Mouse (Mus musculus) embryonic facial prominence, embryonic 14.5 days (tissue): ENCODE results near the gene Wdr18. TPM values are rescaled to one million over a fixed set of nuclear protein-coding genes. Genes with fewer than 3 reads are reported as not detected.

Experiments
- ATAC-seq: fragments of 200-750 bp; cut with Nextera tagmentation; 2 replicates; pipeline ENCODE4 v1.8.0; 2017; ENCODE audit warnings: low read depth, moderate number of reproducible peaks, moderate TSS enrichment
- DNase-seq: peaks from one replicate; pipeline ENCODE4 v3.0.0-alpha.2; 2015; ENCODE audit warnings: low spot score
- H3K27ac ChIP-seq: fragments of 300-500 bp; sonication (generic); replicated peaks from 2 replicates; pipeline ENCODE4 v1.5.1; 2014; ENCODE audit warnings: low read depth, mild to moderate bottlenecking, low read length, moderate library complexity
- H3K27me3 ChIP-seq: fragments of 300-500 bp; sonication (generic); replicated peaks from 2 replicates; pipeline ENCODE4 v1.6.1; 2014; ENCODE audit warnings: low read length; ENCODE audit not compliant: control insufficient read depth, insufficient read depth
- H3K36me3 ChIP-seq: fragments of 300-500 bp; sonication (generic); 2 replicates; pipeline ENCODE4 v1.6.1; 2014; ENCODE audit warnings: low read length, mixed read lengths; ENCODE audit not compliant: control insufficient read depth, insufficient read depth
- H3K4me1 ChIP-seq: fragments of 300-500 bp; sonication (generic); 2 replicates; pipeline ENCODE4 v1.6.1; 2014; ENCODE audit warnings: antibody characterized with exemption, low read length; ENCODE audit not compliant: control insufficient read depth, insufficient read depth
- H3K4me2 ChIP-seq: fragments of 300-500 bp; sonication (generic); 2 replicates; pipeline ENCODE4 v1.6.1; 2014; ENCODE audit warnings: low read depth, mild to moderate bottlenecking, low read length, moderate library complexity, mixed read lengths
- H3K4me3 ChIP-seq: fragments of 300-500 bp; sonication (generic); 2 replicates; pipeline ENCODE4 v1.5.1; 2014; ENCODE audit warnings: low read depth, mild to moderate bottlenecking, low read length
- H3K9ac ChIP-seq: fragments of 300-500 bp; sonication (generic); 2 replicates; pipeline ENCODE4 v1.6.1; 2014; ENCODE audit warnings: low read depth, mild to moderate bottlenecking, low read length, moderate library complexity, mixed read lengths
- H3K9me3 ChIP-seq: fragments of 300-500 bp; sonication (generic); 2 replicates; pipeline ENCODE4 v1.6.1; 2016; ENCODE audit warnings: low read length; ENCODE audit not compliant: control insufficient read depth
- WGBS: fragments of 180-500 bp; shearing (Covaris S2); extraction: QIAGEN DNeasy Blood & Tissue Kit; methylation state at CpG from one replicate; pipeline ENCODE4 v1.1.7; 2014; 5-methylcytosine and 5-hydroxymethylcytosine counted together
- polyA plus RNA-seq: library from polyadenylated mRNA; unstranded; fragments of >200 nt; fragmentation: Nextera tagmentation; extraction: Ambion mirVana; gene quantifications from 2 replicates; pipeline ENCODE4 v1.2.1, GENCODE M21; 2014

Gene Wdr18
- polyA plus RNA-seq, 1 experiment from 2014 or later: 97.4 TPM

- no peak for DNase-seq
- Histone ChIP-seq H3K4me3 (peak overlapping the region; percentile 82), H3K4me2 (peak overlapping the region; percentile 97), H3K27ac (no peak overlapping the region), H3K9me3 (no peaks in the 10 kb centered on the region), H3K9ac (peak overlapping the region; percentile 97), H3K27me3 (peaks cover 53% of the 10 kb centered on the region), H3K4me1 (peaks cover 21% of the 10 kb centered on the region), H3K36me3 (peaks cover under 1% of the 10 kb centered on the region; the same call in 1 of the 2 replicates)
- WGBS: 68% methylated on average over 5 of the region's 5 CpGs
- ATAC-seq: no peak
These were observed 42.3 kb upstream of the Wdr18 start for GRCm38 (mm10) chr10:79917532-79918100.

- H3K27me3 ChIP-seq: peaks cover 60% of the 10 kb centered on the region
- no peak overlapping the region for H3K27ac ChIP-seq
- 6% methylated on average over 32 of the region's 35 CpGs for WGBS
- no peaks in the 10 kb centered on the region for H3K9me3 ChIP-seq
- H3K9ac ChIP-seq: peak overlapping the region; percentile 45; the same call in 1 of the 2 replicates
- DNase-seq: no peak
- H3K4me3 ChIP-seq: peak overlapping the region; percentile 18
- ATAC-seq: no peak
- H3K36me3 ChIP-seq: no peaks in the 10 kb centered on the region
- peak overlapping the region; percentile 40 for H3K4me2 ChIP-seq
- H3K4me1 ChIP-seq: peaks cover 21% of the 10 kb centered on the region
These were observed 41.5 kb upstream of the Wdr18 start for GRCm38 (mm10) chr10:79918231-79919078.

GRCm38 (mm10) chr10:79919251-79919849 lies 40.6 kb upstream of the Wdr18 start:
- ATAC-seq (no peak), DNase-seq (no peak)
- peak overlapping the region; percentile 17; the same call in 1 of the 2 replicates for H3K4me3 ChIP-seq
- peak overlapping the region; percentile 37; the same call in 1 of the 2 replicates for H3K9ac ChIP-seq
- peaks cover 60% of the 10 kb centered on the region for H3K27me3 ChIP-seq
- no peaks in the 10 kb centered on the region for H3K36me3 ChIP-seq
- 7% methylated on average over 18 of the region's 21 CpGs for WGBS
- no peaks in the 10 kb centered on the region for H3K9me3 ChIP-seq
- H3K4me2 ChIP-seq: peak overlapping the region; percentile 34
- H3K27ac ChIP-seq: no peak overlapping the region
- H3K4me1 ChIP-seq: peaks cover 21% of the 10 kb centered on the region

- H3K27ac ChIP-seq: no peak overlapping the region
- H3K9ac ChIP-seq: no peak overlapping the region
- peak overlapping the region; percentile 32 for H3K4me3 ChIP-seq
- peaks cover 60% of the 10 kb centered on the region for H3K27me3 ChIP-seq
- H3K4me2 ChIP-seq: no peak overlapping the region
- 22% methylated on average over 25 of the region's 26 CpGs for WGBS
- no peak for DNase-seq
- H3K36me3 ChIP-seq: no peaks in the 10 kb centered on the region
- no peaks in the 10 kb centered on the region for H3K9me3 ChIP-seq
- H3K4me1 ChIP-seq: peaks cover 21% of the 10 kb centered on the region
- no peak for ATAC-seq
These were observed 39.7 kb upstream of the Wdr18 start for GRCm38 (mm10) chr10:79920056-79920890.

- 6% methylated on average over 14 of the region's 41 CpGs for WGBS
- no peak for ATAC-seq
- no peak for DNase-seq
- no peaks in the 10 kb centered on the region for H3K9me3 ChIP-seq
- peaks cover 18% of the 10 kb centered on the region for H3K4me1 ChIP-seq
- H3K27ac ChIP-seq: no peak within 1 kb of the TSS
- peak within 1 kb of the TSS; percentile 49 for H3K4me2 ChIP-seq
- no peaks in the 10 kb centered on the region for H3K36me3 ChIP-seq
- peaks cover 60% of the 10 kb centered on the region for H3K27me3 ChIP-seq
- H3K4me3 ChIP-seq: peak within 1 kb of the TSS; percentile 32
- no peak within 1 kb of the TSS; the same call in 1 of the 2 replicates for H3K9ac ChIP-seq
These were observed 38.9 kb upstream of the Wdr18 start, which contains the start of gene R3hdm4 for GRCm38 (mm10) chr10:79920958-79921535. Gene R3hdm4, minus strand, starts transcription at chr10:79921208.

- H3K4me2 ChIP-seq: peak overlapping the region; percentile 49
- H3K4me3 ChIP-seq: peak overlapping the region; percentile 32
- H3K36me3 ChIP-seq: no peaks in the 10 kb centered on the region
- H3K27me3 ChIP-seq: peaks cover 60% of the 10 kb centered on the region
- no peak overlapping the region for H3K27ac ChIP-seq
- no peaks in the 10 kb centered on the region for H3K9me3 ChIP-seq
- ATAC-seq (no peak), DNase-seq (peak; percentile 27)
- H3K4me1 ChIP-seq: peaks cover 18% of the 10 kb centered on the region
- 1% methylated on average over 21 of the region's 34 CpGs for WGBS
- H3K9ac ChIP-seq: no peak overlapping the region; the same call in 1 of the 2 replicates
These were observed 38.4 kb upstream of the Wdr18 start for GRCm38 (mm10) chr10:79921572-79921971.

- Histone ChIP-seq H3K4me3 (peak overlapping the region; percentile 85; the same call in 1 of the 2 replicates), H3K27me3 (peaks cover 32% of the 10 kb centered on the region), H3K27ac (0 out of 2 replicates have a peak overlapping the region, but pooled peaks have one; percentile 94), H3K9ac (no peak overlapping the region), H3K9me3 (no peaks in the 10 kb centered on the region), H3K4me2 (peak overlapping the region; percentile 94; the same call in 1 of the 2 replicates), H3K4me1 (peaks cover 25% of the 10 kb centered on the region), H3K36me3 (0 out of 2 replicates have a peak, but pooled peaks cover under 1% of the 10 kb centered on the region)
- DNase-seq: peak; percentile 88
- no peak; the same call in 1 of the 2 replicates for ATAC-seq
- 10% methylated on average over 29 of the region's 29 CpGs for WGBS
These were observed 34.8 kb upstream of the Wdr18 start for GRCm38 (mm10) chr10:79924998-79925784.
